Mouse (Mus musculus) hindbrain, embryonic 15.5 days (tissue): ENCODE results near the gene Pparg. TPM values are rescaled to one million over a fixed set of nuclear protein-coding genes. Genes with fewer than 3 reads are reported as not detected.
A peak's percentile ranks its signal among the peaks of the same experiment; 100 is the strongest.

Experiments used
- ATAC-seq: fragments of 200-750 bp; cut with Nextera tagmentation; 2 replicates; pipeline ENCODE4 v1.8.0; 2017; ENCODE audit warnings: low read depth, moderate number of reproducible peaks, moderate TSS enrichment; ENCODE audit not compliant: low FRiP score
- H3K27ac ChIP-seq: fragments of 300-500 bp; sonication (generic); replicated peaks from 2 replicates; pipeline ENCODE4 v1.5.1; 2015; ENCODE audit warnings: mild to moderate bottlenecking, inconsistent platforms
- H3K27me3 ChIP-seq: fragments of 300-500 bp; sonication (generic); 2 replicates; pipeline ENCODE4 v1.6.1; 2015; ENCODE audit warnings: control low read depth, inconsistent platforms
- H3K36me3 ChIP-seq: fragments of 300-500 bp; sonication (generic); 2 replicates; pipeline ENCODE4 v1.6.1; 2015; ENCODE audit warnings: control low read depth, inconsistent platforms
- H3K4me1 ChIP-seq: fragments of 300-500 bp; sonication (generic); replicated peaks from 2 replicates; pipeline ENCODE4 v1.6.1; 2015; ENCODE audit warnings: control low read depth, inconsistent platforms
- H3K4me2 ChIP-seq: fragments of 300-500 bp; sonication (generic); 2 replicates; pipeline ENCODE4 v1.6.1; 2015; ENCODE audit warnings: moderate library complexity, mild to moderate bottlenecking, inconsistent platforms
- H3K4me3 ChIP-seq: fragments of 300-500 bp; sonication (generic); 2 replicates; pipeline ENCODE4 v1.5.1; 2015; ENCODE audit warnings: mild to moderate bottlenecking, inconsistent platforms
- H3K9ac ChIP-seq: fragments of 300-500 bp; sonication (generic); 2 replicates; pipeline ENCODE4 v1.6.1; 2015; ENCODE audit warnings: inconsistent platforms
- H3K9me3 ChIP-seq: fragments of 300-500 bp; sonication (generic); 2 replicates; pipeline ENCODE4 v1.6.1; 2016; ENCODE audit warnings: control low read depth, inconsistent platforms
- WGBS: fragments of 180-500 bp; shearing (Covaris S2); methylation state at CpG from one replicate; pipeline ENCODE4 v1.1.7; 2015; 5-methylcytosine and 5-hydroxymethylcytosine counted together
- polyA plus RNA-seq: library from polyadenylated mRNA; unstranded; fragments of >200 nt; fragmentation: Nextera tagmentation; extraction: Ambion mirVana; gene quantifications from 2 replicates; pipeline ENCODE4 v1.2.1, GENCODE M21; 2015

Pparg gene
- polyA plus RNA-seq, 1 experiment from 2014 or later = 0.58 TPM

DNA sequence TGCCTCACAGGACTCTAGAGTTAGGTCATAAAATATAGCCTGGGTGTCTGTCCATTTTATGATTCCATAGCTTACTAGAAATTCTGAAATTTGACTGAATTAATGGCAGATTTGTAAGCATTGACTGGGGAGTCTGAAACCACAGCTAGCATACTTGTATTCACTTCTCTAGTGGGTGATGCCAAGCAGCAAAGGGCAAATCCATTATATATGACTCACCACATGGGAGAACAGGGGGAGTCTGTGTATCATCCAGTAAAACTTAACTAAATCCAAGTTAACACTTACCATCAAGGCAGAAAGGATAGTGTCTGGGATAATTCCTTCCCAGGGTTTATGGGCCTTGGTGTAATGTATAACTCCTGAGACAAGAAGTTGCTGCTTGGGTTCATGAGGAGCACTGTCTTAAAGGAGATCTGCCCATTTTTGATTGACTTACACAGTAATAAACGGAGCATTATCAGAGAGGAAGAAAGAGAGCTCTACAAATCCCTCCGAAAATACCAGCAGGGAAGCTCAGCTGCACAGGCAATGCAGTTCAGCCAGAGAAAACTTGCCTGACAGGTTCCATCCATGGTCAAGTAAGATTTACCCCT is 27.6 kb upstream of the Pparg start:
- Histone ChIP-seq H3K9ac (no peak overlapping the region), H3K36me3 (no peaks in the 10 kb centered on the region), H3K27ac (no peak overlapping the region), H3K4me2 (no peak overlapping the region), H3K4me3 (no peak overlapping the region), H3K4me1 (no peaks in the 10 kb centered on the region), H3K27me3 (no peaks in the 10 kb centered on the region), H3K9me3 (no peaks in the 10 kb centered on the region)
- WGBS = 48% methylated on average over 2 of the region's 2 CpGs
- no peak for ATAC-seq

DNA sequence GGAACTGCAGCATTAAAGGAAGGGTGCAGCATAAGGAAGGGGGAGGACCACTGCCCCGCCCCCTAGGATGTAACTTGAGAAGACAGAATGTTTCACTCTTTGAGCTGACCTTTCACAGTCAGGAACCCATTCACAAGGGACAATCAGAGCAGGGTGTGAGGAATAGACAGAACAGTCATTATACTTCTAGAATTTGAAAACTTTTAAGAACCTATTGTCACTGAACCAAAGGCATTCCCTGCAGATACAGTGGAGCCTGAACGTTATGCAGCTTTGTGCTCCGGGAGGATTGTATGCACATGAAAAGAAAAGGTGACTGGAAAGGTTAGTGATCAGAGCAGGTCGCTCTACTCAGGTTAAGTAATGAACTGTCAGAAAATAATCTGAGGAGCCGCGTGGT is 25.2 kb upstream of the Pparg start:
- Histone ChIP-seq H3K4me2 (no peak overlapping the region), H3K9me3 (no peaks in the 10 kb centered on the region), H3K36me3 (no peaks in the 10 kb centered on the region), H3K4me1 (no peaks in the 10 kb centered on the region), H3K9ac (no peak overlapping the region), H3K4me3 (no peak overlapping the region), H3K27ac (no peak overlapping the region), H3K27me3 (no peaks in the 10 kb centered on the region)
- ATAC-seq = no peak
- WGBS = 31% methylated on average over 6 of the region's 6 CpGs

DNA sequence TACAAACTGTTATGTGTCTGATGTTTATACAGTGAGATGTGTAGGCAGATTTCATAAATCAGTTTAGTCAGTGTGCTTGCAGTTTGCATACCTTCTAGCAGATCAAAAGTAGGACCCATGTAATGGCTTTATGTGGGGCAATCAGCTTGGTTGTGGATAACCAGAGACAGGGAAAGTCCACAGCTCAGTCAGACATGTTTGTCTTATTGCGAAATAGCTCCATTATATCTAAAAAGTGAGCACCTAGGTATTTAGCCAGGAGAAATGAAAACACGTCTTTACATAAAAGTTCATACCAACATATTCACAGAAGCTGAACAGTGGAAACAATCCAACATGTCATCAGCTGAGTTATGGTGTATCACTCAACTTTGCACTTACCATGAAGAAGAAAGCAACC is 20.7 kb upstream of the Pparg start:
- no peak overlapping the region for H3K27ac ChIP-seq
- ATAC-seq = no peak
- WGBS = 94% methylated on average over 2 of the region's 2 CpGs
- no peaks in the 10 kb centered on the region for H3K27me3 ChIP-seq
- no peak overlapping the region for H3K4me3 ChIP-seq
- no peaks in the 10 kb centered on the region for H3K4me1 ChIP-seq
- H3K9me3 ChIP-seq = no peaks in the 10 kb centered on the region
- H3K36me3 ChIP-seq = no peaks in the 10 kb centered on the region
- no peak overlapping the region for H3K4me2 ChIP-seq
- no peak overlapping the region for H3K9ac ChIP-seq

DNA sequence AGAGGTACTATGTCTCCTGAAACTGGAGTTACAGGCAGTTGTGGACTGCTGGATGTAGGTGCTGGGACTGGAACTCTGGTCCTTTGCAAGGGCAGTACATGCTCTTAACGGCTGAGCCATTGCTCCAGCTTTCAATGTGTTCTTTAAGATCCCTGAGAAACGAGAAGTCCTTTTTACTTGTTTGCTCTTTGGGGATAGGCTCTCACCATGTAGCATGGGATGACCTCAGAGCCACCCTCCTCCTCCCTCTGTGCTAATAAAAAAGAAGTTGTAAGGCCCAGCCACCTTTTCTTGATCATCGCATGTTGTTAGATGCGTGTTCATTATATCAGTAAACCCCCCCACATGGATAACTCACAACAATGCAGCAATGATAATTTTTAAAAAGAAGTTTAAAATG is 17.7 kb upstream of the Pparg start:
- no peak overlapping the region for H3K9ac ChIP-seq
- no peak for ATAC-seq
- H3K4me1 ChIP-seq = no peaks in the 10 kb centered on the region
- 77% methylated on average over 4 of the region's 4 CpGs for WGBS
- no peak overlapping the region for H3K4me2 ChIP-seq
- H3K4me3 ChIP-seq = no peak overlapping the region
- H3K27ac ChIP-seq = no peak overlapping the region
- H3K9me3 ChIP-seq = no peaks in the 10 kb centered on the region
- no peaks in the 10 kb centered on the region for H3K27me3 ChIP-seq
- no peaks in the 10 kb centered on the region for H3K36me3 ChIP-seq

DNA sequence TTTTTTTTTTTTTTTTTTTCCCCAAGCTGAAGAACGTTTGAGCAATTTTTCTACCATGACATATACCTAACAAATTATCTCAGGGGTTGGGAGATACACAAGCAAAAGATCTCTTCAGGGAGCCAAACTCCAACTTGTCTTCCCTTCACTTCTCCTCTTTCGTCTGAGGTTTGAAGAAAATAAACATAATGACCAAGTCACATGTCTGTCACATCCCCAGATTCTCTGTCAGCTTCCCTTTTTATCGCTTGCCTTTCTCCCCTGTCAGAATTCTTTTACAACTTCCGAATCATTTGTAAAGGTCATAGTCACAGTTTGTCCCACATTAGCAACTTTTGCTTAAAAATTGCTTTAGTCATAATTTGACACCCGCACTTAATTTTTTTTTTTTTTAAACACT is 17.2 kb upstream of the Pparg start:
- H3K27ac ChIP-seq = no peak overlapping the region
- H3K4me1 ChIP-seq = no peaks in the 10 kb centered on the region
- 59% methylated on average over 5 of the region's 5 CpGs for WGBS
- no peaks in the 10 kb centered on the region for H3K9me3 ChIP-seq
- no peaks in the 10 kb centered on the region for H3K27me3 ChIP-seq
- no peak overlapping the region for H3K9ac ChIP-seq
- no peak overlapping the region for H3K4me2 ChIP-seq
- no peak overlapping the region for H3K4me3 ChIP-seq
- H3K36me3 ChIP-seq = no peaks in the 10 kb centered on the region
- ATAC-seq = no peak

DNA sequence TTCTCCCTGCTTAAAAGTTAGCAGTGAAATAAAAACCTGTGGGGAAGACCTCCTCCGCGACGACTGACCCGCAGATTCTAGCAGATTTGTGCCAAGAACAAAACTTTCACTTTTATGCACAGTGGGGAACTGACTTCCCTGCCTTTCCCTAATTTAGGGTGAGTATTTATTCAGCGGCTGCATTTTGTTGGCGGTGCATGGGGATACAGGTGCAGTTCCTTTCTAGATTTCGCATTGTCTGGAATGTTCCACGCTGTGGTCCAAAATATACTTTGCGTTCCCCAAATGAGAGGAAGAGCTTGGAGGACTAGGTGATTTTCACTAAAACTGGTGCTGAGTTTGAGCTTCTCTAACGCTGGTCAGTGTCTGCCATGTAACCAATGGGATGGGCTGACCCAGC is 16.6 kb upstream of the Pparg start:
- Histone ChIP-seq H3K27ac (no peak overlapping the region), H3K9ac (no peak overlapping the region), H3K4me2 (0 out of 2 replicates have a peak overlapping the region, but pooled peaks have one; percentile 4), H3K27me3 (no peaks in the 10 kb centered on the region), H3K9me3 (no peaks in the 10 kb centered on the region), H3K4me1 (no peaks in the 10 kb centered on the region), H3K4me3 (no peak overlapping the region), H3K36me3 (no peaks in the 10 kb centered on the region)
- 39% methylated on average over 10 of the region's 10 CpGs for WGBS
- no peak for ATAC-seq

DNA sequence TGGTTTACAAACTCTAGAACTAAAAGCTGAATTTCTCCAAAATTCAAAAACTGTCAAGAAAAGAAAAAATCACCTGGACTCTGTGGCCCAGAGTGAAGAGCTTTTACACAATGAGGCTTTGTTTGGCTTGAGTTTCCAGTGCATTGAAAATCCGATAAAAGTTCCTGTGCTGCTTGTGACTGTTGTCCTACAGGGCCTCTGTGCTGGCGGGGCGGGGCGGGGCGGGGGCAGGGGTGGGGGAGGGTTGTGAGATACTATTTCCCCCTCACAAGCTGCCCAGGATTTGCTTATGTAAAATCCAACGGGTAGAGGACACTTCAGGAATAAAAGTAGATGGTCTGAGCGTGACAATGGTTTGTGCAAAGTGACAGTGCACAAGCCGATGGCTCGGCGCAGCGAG is 16.2 kb upstream of the Pparg start:
- no peak for ATAC-seq
- H3K9ac ChIP-seq = no peak overlapping the region
- WGBS = 34% methylated on average over 11 of the region's 11 CpGs
- no peaks in the 10 kb centered on the region for H3K27me3 ChIP-seq
- no peak overlapping the region for H3K4me2 ChIP-seq
- H3K4me1 ChIP-seq = no peaks in the 10 kb centered on the region
- no peaks in the 10 kb centered on the region for H3K36me3 ChIP-seq
- no peaks in the 10 kb centered on the region for H3K9me3 ChIP-seq
- H3K4me3 ChIP-seq = no peak overlapping the region
- H3K27ac ChIP-seq = no peak overlapping the region

DNA sequence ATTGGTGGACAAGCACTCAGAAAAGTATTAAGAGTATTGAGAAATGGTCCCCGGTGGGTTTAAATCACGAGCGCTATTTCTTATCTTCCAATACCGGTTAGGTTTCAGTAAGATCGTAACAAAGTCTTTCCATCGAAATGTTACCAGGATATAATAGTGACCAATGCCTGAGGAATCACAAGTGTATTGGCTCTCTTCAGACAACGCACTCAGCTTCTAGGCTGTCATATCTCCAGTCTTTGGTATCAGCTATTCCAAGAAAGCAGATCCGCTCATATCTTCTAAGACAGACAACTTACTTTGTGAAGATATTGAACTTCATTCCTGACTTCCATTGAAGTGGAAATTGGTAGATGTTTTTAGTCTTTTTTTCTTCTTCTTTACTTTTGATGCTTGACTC is 15.7 kb upstream of the Pparg start:
- no peak for ATAC-seq
- Histone ChIP-seq H3K9ac (no peak overlapping the region), H3K4me2 (no peak overlapping the region), H3K27ac (no peak overlapping the region), H3K36me3 (no peaks in the 10 kb centered on the region), H3K4me3 (no peak overlapping the region), H3K9me3 (no peaks in the 10 kb centered on the region), H3K4me1 (no peaks in the 10 kb centered on the region), H3K27me3 (no peaks in the 10 kb centered on the region)
- WGBS = 88% methylated on average over 8 of the region's 8 CpGs

DNA sequence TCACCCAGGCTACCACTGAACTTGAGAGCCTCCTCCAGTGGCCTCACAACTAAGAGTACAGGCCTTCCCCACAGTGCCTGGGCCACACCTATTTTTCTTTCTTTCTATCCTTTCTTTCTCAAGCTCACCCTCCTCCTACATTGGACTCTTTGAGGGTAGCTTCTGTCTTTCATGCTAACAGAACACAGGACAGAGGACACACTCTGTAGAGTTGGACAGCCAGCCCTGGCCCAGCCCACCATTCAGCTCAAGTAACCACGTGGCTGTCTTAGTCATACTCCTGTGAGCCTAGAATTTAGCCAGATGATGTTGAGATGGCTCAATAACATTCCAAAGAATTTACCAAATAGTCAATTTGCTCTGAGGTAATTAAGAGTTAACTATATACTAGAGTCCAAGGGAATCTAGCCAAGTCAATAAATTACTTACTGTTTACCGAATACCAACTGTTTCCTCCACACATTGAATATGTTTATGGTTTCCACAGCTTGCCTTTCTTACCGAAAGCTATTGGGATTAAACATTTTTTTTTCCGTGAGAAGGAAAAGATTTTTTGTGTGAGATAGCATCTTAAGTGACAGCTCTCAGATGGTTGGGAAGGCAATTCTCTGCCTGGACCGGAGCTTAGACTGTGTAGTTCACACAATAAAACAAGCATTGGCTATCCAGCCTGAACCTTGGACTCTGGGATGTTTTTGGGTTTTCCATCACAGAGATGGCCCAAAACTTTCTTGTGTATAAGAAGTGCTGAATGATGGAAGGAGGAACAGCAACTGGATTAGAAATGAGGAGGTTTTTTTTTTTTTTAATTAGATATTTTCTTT is 10.9 kb upstream of the Pparg start:
- Histone ChIP-seq H3K27ac (no peak overlapping the region), H3K4me3 (no peak overlapping the region), H3K4me2 (no peak overlapping the region), H3K9me3 (no peaks in the 10 kb centered on the region), H3K9ac (no peak overlapping the region), H3K27me3 (no peaks in the 10 kb centered on the region), H3K36me3 (no peaks in the 10 kb centered on the region), H3K4me1 (no peaks in the 10 kb centered on the region)
- ATAC-seq = no peak
- 72% methylated on average over 5 of the region's 5 CpGs for WGBS

DNA sequence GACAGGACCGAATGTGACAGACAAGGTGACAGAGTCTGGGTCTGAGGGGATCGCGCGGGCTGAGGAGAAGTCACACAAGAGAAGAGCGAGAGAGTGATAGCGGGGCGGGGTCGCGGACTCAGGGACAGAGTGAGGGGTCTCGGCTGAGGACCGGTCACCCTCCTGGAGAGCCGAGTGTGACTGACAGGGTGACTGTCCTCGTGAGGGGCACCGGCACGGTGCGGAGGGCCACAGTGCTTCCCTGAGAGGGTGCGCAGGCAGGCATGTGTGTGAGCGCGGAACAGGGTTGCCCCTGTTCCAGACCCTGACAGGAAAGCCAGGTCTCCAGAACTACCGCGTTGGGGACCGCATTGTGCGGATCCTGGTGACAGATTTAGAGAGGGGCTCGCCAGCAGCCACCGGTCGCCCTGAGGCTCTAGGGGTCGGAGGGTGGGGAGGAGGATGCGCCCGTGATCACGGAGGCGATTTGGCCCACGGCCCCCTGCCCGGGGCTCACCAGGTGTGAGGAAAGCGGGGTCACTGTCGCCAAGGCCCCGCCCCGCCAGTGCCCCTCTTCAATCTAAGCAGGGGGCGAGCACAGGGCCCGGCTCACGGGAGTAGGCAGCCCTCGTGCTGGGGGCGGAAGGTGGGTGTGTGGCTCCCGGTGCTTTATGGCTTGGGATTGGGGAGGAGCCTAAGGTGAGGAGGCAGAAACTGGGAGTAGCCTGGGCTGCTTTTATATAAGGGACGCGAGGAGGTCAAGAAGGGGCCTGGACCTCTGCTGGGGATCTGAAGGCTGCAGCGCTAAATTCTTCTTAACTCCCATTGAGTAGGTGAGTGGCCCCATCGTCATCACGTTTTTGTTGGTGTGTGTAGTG is 1.1 kb downstream of the Pparg start:
- peaks cover 18% of the 10 kb centered on the region for H3K27me3 ChIP-seq
- H3K4me1 ChIP-seq = peaks cover 17% of the 10 kb centered on the region
- under 1% methylated on average over 48 of the region's 48 CpGs for WGBS
- H3K9me3 ChIP-seq = no peaks in the 10 kb centered on the region
- peak overlapping the region; percentile 50 for H3K9ac ChIP-seq
- no peaks in the 10 kb centered on the region for H3K36me3 ChIP-seq
- peak overlapping the region; percentile 100 for H3K4me2 ChIP-seq
- H3K4me3 ChIP-seq = peak overlapping the region; percentile 67
- peak; percentile 73 for ATAC-seq
- no peak overlapping the region for H3K27ac ChIP-seq

DNA sequence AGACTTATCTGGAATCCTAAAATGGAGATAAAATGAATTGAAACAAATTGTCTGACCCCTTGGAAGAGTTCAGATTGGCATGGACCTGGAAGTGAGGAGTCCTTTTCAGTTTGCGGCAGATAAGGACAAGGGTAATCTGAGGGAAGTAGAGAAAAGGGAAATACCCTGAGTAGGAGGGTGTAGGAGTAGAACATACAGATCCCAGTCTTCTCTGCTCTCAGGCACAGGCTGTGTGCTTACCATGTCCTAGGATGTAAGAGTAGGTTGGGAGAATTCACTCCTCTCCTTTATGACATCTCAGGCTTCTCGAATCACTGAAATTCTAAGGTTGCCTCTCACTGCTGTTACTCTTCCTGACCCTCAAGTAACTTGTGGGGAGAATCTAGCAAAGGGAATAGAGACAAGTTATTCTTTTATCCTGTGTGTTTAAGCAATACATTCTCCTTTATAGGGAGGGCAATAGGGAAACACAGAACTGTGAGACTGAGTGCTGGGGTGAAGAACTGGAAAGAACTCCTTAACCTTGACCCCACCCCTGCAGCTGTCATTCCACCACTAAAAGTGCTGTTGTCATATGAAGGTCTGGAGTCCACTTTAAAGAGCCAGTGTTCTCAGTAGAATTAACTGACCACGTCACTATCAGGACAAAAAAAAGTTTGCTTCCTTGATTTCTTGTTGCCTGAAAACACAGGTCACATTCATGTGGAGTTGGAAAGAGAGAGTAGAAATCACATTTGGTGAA is 6.3 kb downstream of the Pparg start:
- Histone ChIP-seq H3K4me2 (no peak overlapping the region), H3K4me3 (no peak overlapping the region), H3K27me3 (peaks cover 7% of the 10 kb centered on the region), H3K4me1 (peaks cover 3% of the 10 kb centered on the region; the same call in 1 of the 2 replicates), H3K9ac (no peak overlapping the region), H3K36me3 (no peaks in the 10 kb centered on the region), H3K9me3 (no peaks in the 10 kb centered on the region), H3K27ac (no peak overlapping the region)
- WGBS = 80% methylated on average over 3 of the region's 3 CpGs
- ATAC-seq = no peak
